Mouse (Mus musculus): ENCODE results near the gene March4. TPM values are rescaled to one million over a fixed set of nuclear protein-coding genes. Genes with fewer than 3 reads are reported as not detected.

Gene March4
- under 1 TPM; 0.14 to 0.28 TPM for total RNA-seq (2021)
- long read RNA-seq, experiment 1, partial matches to known transcripts = 0 of 1 reads
- long read RNA-seq, experiment 1, other reads (novel, unspliced or antisense) = 1 of 1 reads
- long read RNA-seq, experiment 2 = 0 reads

DNA sequence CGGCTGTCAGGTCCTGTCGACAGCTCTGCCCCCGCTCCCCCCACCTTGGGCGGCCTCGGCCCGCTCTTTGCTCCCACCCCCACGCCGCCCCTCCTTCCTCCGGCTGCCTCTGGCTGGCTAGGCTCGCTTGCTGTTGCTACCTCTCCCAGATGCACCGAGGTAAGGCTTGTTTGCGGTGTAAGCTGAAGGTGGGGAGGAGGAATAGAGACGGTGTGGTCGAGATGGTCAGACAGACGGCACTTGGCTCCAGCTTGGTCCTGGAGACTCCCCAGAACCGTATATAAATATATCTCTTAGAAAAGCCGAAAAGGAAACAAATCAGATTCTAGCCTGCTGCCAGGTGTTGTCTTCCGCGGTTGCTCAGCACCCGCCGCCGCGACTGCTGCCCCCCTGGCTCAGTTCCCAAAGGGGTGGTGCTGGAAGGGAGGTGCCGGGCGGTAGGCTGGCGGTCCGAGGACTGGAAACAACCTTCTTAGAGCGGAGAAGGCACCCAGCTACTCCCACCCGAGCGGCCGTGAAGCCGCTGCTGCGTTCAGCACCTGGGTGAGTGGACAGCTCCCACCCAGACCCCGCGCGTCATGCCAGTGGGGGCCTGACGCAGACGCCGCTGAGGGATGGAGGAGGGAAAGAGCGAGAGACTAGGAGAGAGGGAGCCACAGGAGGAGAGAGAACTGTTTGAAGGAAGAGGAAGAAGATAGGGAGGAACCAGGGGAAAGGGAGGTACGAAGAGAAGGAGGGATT lies at the start of gene March4:
March4 (minus strand) TSS at position 320 of the 741 bp plus-strand sequence.
- DNase-seq = peak; percentile 84

- no peak for DNase-seq
Observed at GRCm38 (mm10) chr1:72585971-72586875, 49.5 kb upstream of the March4 start.

GRCm38 (mm10) chr1:72583906-72584305 lies 47.2 kb upstream of the March4 start:
- no peak for DNase-seq

DNA sequence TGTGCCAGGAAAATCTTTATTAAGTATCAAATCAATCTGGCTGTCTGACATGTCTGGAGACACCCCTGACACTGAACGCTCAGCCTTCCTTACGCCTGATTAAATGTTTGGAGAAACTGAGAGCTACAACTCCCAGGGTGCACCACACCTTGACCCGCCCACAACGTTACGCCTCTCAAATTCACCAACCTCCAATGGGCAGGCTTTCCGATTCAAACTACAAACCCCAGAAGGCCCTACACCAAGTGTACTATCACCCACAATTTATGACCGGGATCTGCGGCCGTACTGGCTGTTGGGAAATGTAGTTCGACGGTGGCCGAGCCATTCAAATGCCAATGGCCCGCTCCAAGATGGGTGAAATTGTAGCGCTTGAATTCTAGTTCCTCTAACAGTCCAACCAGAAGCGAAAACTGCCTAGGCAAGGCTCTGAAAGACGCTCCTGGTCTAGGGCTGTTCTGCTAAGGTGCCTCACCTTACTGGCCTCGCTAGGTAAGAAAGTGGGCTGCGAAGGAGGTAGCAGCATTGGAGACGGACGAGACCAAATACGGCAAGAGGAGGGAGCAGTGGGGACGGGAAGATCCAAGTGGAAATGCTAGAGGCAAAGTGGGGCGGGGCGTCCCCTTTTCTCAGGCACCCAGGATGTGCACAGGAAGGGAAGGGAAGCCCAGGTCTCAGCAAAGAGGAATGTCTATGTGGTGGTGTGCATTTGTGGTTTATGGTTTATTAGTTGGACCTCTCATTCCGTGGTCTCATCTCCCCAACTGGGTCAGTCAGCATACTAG lies 46.4 kb upstream of the March4 start, which contains the start of gene Smarcal1:
Smarcal1 (plus strand) TSS at position 305 of the 785 bp plus-strand sequence.
- DNase-seq = peak; percentile 80

DNA sequence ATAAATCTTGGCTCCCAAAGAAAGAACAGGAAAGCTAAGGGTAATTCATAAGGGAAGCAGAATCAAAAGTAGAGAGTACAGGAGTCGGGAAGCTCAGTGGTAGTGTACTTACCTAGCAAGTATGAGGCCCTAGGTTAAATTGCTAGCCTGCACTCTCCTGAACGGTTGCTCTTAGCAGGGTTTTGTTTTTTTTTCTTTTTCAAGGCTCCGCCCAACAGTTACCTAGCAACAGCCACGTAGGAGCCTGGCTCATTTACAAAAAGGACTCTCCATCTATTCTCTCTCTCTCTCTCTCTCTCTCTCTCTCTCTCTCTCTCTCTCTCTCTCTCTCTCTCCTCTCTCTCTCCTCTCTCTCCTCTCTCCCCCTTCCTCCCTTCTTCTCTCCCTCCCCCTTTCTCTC lies 42.1 kb upstream of the March4 start:
- DNase-seq = no peak

DNA sequence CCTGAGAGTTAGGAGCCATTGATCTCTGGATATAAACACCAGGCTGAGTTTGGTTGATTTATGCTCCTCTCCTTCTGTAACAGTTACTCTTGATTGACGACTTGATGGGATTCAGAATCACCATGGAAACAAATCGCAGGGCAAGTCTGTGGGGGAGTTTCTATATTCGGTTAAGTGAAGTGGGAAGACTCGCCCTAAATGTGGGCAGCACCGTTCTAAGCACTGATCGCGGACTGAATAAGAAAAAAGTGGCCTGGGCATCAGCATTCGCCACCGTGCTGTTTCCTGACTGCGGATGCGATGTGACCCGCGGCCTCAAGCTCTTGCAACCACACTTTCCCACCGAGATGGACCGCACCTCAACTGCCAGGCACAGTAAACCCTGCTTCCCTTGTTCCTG lies 41.6 kb upstream of the March4 start:
- DNase-seq = no peak

- no peak for DNase-seq
Observed at GRCm38 (mm10) chr1:72577481-72577922, 40.8 kb upstream of the March4 start.

DNA sequence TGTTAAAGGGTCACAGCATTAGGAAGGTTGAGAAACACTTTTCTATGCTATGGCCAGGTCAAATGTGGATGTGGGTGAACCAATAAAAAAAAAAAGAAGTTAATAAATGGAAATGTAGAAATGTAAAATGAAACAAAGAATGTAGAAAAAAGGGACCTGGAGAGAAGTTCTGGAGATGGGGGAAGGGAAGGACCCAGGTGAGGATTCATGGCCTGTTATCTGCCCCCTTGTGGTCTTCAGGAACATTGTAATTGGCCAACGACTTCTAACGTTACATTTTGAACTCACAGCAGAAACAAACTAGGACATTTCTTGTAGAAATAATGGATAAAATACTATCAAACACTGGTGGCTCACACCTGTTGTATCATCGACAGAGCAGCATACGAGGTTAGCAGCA lies 38.4 kb upstream of the March4 start:
- DNase-seq = no peak

DNA sequence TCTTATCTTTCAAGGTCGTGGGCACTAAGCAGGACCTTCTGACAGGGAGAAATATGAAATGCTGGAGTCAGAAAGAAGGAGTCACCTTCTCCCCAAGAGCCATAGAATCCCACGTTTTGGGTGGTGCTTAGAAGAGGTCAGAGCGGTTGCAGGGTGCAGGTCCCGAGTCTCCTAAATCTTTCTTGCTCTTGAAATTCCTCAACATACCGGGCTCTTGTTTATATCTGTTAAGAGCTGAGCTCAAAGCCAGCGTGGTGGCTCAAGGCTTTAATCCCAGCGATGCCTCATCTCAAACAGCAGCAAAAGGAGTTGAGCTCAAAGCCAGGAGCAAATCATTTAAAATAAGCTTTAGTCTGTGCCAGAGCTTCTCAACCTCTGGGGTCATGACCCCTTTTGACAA lies 37.9 kb upstream of the March4 start:
- no peak for DNase-seq

- DNase-seq = no peak
Observed at GRCm38 (mm10) chr1:72574047-72574446, 37.3 kb upstream of the March4 start.

- DNase-seq = no peak
Observed at GRCm38 (mm10) chr1:72568725-72569124, 32.0 kb upstream of the March4 start.

DNA sequence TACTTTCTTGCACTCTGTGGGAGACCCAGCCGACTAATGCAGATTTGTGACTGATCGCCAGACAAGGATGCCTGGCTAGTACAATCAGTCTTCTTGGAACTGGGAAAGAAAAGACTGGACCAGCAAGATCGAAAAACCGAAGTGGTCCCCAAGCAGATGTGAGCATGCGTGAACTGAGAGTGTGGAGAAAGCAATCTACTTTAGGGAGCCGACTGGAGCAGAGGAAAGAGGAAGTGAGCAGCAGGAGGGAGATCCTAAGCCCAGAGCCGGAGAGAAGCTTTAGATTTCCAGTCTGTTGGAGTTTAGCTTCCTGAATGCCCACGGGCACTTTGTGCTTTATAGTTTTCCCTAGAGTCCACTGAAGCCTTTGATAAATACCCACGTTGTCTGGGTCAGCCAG lies 30.3 kb upstream of the March4 start:
- no peak for DNase-seq

DNA sequence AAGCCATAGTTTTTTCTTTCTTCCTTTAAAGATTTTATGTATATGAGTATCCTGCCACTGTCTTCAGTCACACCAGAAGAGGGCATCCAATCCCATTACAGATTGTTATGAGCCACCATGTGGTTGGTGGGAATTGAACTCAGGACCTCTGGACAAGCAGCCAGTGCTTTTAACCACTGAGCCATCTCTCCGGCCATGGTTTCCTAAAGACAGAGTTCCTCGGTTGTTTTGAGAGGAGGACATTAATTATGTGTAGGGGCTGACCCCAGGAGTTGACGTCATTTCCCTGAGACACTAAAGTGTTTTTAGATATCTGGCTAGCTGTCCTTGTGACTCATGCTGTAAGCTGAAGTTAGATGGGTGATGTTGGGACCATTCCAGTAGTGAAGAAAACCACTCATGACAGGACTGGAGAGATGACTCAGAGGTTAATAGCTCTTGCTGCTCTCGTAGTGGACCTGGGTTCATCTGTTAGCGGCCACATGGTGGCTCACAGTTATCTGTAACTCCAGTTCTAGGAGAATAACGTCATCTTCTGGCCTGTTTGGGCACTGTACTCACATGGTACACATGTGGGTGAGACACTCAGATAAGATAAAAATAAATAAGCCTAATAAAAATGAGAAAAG lies 27.7 kb upstream of the March4 start:
- DNase-seq = no peak

GRCm38 (mm10) chr1:72558625-72559024 lies 21.9 kb upstream of the March4 start:
- DNase-seq = no peak

DNA sequence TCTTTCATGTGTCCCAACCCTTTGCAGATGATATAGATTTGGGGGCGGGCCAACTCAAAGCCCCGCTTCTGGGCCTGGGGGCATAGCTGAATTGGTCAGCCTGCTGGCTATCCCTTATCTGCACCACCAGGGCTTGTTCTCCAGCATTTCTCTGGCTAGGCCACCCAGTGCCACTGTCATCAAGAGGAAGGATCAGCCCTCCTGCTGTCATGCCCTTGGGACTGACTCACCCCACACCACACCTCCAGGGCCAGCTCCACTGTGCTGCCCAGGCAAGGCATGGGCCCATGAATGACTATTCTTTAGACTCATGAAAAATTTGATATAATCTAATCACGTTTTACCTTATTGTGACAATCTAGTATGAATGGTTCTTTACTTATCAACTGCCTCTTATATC lies 19.7 kb upstream of the March4 start:
- DNase-seq = no peak

DNA sequence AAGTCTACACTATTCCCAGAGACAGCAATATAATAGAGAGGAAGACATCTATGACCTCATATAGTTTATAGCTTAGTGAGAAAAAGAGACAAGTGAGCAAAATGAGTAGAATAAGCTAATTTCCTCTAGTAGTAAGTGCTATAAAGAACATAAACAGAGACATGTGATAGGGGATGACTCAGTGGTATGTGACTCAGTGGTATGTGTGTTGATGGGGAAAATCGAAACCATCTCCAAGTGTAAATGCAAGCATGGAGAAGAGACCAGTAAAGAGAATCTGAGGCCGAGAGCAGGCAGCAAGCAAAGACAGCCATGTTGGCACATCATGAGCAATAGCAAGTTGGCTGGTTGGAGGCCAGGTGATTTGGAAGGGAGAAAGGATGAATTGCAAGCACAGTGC lies 13.6 kb upstream of the March4 start:
- DNase-seq = no peak

GRCm38 (mm10) chr1:72538266-72538665 lies 1.5 kb upstream of the March4 start:
- no peak for DNase-seq

- DNase-seq = peak; percentile 7
Observed at GRCm38 (mm10) chr1:72535725-72536571, 782 bp downstream of the March4 start.

- no peak for DNase-seq
Observed at GRCm38 (mm10) chr1:72533439-72533838, 3.3 kb downstream of the March4 start.

GRCm38 (mm10) chr1:72532926-72533325 lies 3.8 kb downstream of the March4 start:
- DNase-seq = no peak
